Mouse (Mus musculus) fibroblast of lung, adult 2 months (primary cell): ENCODE measurements around the gene Bcas3.

Source experiments
- DNase-seq: peaks from one replicate; pipeline ENCODE4 v3.0.0-alpha.2; 2011; ENCODE audit warnings: low read depth

Bcas3 gene

DNA sequence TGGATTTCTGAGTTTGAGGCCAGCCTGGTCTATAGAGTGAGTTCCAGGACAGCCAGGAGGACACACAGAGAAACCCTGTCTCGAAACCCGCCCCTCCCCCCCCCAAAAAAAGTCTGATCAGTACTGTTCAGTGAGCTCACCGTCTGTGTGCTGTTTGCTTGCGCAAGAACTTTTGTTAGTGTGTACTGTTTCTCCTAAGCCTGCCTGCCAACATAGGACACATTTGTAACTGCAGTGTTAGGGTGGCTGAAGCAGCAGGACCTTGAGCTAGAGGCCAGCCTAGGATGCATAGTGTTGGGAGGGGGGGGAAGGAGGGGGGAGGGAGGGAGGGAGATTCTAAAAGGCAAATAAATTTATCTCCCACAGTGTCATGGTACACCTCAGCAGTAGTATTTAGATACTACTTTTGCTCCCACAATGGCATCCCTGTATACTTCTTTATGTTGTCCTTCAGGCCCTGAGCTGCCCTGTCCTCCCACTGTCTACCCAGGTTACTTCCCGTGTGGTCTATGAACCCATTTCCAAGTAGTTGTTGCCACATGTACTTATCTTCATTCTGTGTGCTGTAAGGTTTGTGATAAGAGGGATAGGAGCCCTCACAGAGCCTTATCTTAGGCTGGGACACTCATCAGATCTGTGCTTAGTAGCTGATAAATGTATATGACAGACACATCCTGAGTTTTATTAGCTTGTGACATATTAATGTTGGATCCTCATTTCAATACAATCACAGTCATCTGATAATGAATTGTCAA, 176.7 kb downstream of the Bcas3 start:
- DNase-seq = no peak

DNA sequence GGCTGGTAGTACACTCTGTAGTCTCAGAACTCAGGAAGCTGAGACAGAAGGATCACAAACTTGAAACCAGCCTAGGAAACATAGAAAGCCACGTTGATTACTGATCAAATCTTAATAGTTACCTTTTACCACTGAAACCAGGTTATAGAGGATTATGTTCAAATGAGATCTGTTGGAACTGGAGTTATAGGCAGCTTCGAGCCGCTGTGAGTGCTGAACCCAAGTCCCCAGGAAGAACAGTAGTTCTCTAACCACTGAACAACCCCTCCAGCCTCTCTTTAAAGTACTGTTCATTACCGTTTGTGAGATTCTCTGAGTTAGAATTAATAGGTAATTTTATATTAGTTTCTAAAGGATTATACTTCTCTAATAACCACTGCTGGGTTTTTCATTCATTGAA, 188.0 kb downstream of the Bcas3 start:
- DNase-seq = no peak

DNA sequence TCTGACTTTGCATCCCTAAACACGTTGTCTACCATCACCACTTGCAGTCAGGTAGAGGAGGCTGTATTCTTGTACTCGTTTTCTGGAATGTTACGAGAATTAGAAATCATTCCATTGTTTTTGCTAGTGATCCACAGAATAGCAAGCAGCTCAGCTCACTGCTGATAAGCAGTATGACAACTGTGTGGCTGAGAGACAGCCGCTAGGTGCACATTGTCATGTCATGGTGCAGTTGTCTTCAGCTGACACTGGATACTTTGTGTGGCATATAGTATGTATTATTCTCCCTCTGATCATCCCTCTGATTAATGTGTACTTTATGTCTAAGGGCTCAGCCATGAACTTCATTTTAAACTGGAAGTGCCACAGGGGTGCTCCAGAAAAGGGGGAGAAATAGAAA, 190.3 kb downstream of the Bcas3 start:
- DNase-seq = no peak

DNA sequence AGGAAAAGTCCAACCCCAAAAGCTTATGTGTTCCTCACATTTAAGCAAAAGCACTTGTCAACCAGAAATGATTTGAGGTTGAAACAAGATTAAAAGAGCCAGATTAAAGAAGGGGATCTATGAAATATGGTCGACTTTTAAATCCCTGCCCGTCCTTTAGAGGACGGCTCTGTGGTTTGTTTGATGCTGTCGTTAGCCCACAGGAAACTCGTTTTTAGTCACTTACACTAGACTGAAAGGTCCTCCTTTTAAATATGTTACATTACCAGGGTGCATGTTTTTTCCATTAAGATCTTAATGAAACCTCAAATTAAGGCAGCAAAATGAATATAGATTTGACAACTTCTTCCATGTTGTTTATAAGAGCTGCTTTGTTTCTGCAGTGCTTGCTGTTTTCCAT, 192.6 kb downstream of the Bcas3 start:
- DNase-seq = no peak

DNA sequence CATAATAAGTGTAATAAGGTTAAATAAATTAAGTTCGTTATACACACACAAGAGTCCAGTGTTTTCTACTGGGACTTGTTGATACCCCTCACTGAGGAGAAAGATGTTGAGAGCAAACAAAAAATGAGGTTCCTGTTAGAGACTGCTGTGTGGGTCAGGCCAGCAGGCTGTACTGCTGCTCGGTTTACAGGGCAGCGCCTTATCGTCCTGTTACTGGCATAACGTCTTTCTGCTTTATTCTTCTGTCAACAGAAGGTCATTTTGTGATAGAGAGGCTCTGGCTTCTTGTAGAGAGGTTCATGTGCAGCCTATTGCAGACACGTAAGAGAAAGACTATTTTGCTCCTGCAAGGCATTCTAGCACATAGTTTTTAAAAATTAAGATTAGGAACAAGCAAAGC, 195.0 kb downstream of the Bcas3 start:
- DNase-seq = no peak

DNA sequence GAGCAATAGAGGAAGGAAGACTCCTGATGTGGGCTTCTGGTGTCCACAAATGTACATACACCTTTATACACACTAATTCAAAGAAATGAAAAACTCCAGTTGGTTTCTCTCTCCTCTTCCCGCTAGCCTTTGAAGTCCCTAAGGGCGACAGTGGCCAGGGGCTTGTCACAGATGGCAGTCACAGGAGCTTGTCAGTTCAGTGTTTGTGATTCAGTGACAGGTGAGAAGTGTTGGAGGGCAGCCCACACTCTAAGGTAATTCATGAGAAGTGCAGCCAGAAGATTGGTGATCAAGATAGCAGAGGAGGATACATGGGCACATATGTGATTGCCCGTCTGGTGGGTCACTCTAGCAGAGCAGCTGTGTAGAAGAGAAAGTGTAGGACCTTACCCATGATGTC, 196.7 kb downstream of the Bcas3 start:
- no peak for DNase-seq

DNA sequence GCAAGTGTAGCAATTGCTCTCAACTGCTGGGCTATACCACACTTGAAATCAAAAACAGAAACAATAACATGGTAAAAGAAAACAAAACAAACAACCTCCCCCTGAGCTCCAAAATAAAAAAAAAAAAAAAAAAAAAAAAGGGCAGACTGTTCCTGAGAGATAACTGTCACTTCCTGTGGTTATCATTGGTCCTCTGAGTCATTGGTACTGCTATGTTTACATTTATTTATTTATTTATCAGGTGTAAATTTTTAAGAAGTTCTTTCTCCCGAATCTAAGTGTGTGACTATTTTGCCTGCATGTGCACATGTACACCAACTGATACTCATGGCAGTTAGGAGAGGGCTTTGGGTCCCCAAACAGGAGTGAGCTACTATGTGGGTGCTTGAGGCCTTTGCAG, 202.1 kb downstream of the Bcas3 start:
- no peak for DNase-seq

DNA sequence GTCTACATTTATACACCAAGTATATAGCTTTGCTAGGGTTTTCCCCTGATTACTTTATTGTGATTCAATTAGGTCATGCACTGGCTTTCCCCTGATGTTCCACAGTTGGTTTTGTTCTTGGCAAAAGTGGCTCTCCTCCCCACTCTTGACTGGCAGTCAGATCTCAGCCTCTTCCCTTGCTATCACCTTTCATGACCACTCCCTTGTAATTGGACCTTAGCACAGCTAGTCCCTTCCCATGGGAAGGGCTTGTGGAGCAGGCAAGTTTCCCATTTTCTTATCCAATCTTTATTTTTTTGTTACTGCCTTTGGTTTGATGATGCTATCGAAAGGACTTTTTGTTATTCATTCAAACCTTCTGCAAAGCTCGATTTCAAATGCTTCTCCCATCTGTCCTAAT, 202.8 kb downstream of the Bcas3 start:
- no peak for DNase-seq

DNA sequence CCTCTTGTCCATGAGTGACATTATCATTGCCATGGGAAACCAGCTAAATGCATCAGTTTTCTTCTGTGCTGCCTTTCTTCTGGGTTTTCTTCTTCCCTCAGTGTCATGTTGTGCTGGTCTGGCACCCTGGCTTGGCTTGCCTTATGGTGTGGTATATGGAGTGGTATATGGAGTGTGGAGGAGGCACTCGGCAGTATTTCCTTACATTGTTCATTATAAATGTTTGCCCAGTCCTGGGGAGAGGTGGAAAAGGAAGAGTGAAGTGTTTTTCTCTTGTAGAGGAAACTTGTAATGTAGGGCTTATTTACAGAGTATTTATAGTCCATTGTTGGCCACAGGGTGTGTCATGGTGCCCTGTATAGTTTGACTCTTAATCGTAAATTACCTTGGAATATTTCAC, 212.1 kb downstream of the Bcas3 start:
- no peak for DNase-seq

DNA sequence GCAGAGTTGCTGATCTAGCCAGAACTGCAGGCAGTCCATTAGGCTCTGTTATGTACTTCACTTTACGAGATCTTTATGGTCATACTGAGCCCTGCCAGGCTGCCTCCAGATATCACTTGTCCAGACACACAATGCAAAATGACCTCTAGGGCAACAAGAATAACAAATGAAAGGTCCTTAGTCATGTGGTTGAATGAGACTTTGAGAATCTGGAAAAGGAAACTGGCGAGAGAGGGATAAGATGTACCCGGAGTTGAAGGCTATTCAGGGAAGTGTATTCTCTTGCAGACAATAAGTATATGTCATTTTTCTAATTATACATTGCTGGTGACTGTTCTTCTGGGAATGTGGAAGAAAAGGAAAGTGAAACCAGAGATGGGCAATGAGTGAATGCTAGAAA, 218.1 kb downstream of the Bcas3 start:
- DNase-seq = no peak

DNA sequence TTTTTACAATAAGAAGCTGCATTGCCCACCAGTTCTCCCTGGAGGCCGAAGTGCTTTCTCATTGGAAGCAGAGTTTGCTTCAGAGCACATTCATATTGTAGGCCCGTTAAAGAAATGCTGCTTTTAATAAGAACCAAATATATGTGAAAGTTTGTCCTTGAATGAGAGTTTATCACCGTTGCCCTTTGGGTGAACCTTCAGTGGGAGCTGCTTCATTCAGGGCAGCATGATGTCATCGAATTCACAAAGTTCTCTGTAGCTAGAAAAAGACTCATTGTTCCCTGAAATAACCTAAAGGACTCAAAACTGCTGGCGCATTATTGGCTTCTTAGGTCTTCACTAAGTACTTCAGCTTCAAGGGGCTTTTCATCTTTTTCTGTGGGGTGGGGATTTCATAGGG, 219.0 kb downstream of the Bcas3 start:
- DNase-seq = no peak

DNA sequence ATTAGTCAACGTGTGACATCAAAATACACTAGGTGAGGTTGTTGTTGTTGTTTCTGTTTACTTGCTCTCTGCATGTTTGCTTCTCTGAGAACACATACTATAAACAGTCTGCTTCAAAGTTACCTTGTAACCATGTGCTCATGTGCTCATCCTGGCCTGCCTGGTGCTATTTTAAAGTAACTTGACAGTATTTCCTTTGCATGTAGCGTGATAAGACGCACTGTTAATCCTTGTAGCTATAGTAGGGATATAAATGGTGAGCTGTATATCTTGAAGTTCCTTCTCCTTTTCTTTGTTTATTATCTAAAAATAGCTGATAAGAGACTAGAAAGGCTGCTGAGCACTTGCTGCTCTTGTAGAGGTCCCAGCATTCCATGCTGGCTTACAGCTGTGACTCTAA, 219.6 kb downstream of the Bcas3 start:
- DNase-seq = no peak

DNA sequence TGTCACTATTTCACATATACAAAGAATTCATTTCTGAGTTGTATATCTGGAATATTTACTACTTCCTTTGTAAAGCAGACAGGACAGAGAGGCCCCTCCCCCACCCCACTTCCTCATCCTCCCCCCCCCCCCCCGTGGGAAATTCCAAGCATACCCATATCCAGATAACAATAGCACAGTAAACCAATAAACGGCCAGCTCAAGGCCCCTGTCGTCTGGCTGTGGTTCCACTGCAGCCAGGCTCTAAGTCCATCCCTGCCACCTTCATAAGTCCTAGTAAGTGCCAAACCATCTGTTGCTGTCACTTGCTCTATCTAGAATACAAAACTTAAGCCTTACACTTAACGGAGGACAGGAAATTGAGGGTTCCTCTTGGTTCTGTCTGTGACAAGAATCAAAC, 221.5 kb downstream of the Bcas3 start:
- DNase-seq = no peak

DNA sequence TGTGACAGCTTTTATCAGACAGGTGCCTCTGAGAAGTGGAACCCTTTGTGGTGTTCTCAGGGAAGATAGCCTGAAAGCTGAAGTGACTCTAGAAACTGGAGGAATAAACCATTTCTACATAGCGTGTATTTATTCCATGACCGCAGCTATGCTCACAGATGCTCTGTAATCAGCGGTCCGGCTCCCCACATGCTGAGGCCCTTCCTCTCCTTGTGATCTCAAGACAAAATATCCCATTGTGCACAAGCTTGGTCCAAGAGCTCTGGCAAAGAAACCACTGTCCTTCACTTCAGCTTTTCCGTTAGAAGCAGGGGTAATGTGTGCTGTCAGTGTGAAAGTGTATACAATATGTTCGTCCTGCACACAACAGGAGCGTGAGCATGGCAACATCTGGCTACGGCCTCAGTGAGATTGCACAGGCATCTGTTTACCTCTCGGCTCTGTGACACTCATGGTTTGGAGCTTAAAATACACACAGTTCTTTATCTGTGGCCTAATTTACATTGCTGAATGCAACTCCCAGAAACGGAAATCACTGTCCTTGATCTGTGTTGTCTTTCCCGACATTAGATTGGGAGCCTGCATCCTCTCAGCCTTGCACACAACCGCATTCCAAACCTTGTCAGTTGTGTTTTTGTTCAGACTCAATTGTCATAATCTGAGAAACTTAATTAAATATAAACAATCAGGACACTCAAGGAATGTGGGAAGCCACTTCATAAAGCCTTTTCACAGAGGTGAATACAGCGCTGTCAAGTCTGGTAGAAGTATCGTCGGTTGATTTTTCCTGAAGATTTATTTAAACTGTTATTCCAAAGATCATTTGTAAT, 225.1 kb downstream of the Bcas3 start:
- DNase-seq = no peak

DNA sequence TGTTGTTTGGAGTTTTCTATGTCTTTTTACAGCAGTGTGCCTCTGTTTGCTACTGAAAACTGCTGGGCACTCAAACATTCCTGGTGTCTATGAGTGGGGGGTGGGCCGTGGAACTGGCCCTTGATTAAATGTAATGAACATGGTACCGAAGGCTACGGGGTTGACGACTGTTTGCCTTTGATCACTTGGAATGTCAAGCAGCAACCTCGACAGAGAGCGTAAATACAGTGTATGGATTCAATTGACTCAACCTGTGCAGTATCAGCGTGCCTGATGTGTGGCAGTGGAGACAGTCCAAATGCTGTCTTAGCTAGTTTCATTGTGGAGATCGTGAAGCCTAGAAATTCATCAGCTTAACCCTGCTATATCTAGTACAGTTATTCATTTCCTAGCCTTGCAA, 231.1 kb downstream of the Bcas3 start:
- no peak for DNase-seq

DNA sequence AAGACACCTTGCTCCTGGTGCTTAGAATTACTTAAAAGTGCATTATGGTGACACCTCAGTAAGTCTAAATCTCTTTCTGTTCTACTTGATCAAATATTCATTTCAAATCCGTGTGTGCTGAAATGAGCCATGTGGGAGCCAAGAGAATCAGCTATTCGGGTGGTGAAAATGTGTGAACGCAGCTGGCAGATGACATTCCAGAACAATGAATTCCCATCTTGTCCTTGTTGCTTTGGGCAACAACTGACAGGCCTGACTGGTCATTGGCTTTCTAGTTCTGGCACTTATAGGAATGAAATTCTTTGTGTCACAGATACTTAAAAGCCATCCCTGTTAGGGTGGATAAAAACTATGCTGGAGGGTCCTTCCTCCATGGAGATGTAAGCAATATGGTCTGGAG, 240.7 kb downstream of the Bcas3 start:
- no peak for DNase-seq

DNA sequence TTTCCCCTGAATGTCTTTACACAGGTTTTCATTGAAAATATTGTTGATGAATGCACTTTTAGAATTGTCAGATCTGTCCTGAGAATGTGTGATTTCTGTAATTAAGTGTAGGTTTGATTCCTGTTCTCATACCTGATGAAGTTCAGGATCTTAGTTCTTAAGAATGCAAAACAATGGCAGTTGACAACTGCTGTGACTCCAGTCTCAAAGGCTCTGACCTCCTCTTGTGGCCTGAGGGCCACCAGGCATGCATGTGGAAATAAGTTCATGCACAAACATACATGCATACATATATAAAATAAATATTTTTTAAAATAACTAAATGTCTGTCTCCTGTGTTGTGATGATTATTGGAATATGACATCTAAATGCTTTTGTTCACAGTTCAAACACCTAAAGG, 246.3 kb downstream of the Bcas3 start:
- no peak for DNase-seq

DNA sequence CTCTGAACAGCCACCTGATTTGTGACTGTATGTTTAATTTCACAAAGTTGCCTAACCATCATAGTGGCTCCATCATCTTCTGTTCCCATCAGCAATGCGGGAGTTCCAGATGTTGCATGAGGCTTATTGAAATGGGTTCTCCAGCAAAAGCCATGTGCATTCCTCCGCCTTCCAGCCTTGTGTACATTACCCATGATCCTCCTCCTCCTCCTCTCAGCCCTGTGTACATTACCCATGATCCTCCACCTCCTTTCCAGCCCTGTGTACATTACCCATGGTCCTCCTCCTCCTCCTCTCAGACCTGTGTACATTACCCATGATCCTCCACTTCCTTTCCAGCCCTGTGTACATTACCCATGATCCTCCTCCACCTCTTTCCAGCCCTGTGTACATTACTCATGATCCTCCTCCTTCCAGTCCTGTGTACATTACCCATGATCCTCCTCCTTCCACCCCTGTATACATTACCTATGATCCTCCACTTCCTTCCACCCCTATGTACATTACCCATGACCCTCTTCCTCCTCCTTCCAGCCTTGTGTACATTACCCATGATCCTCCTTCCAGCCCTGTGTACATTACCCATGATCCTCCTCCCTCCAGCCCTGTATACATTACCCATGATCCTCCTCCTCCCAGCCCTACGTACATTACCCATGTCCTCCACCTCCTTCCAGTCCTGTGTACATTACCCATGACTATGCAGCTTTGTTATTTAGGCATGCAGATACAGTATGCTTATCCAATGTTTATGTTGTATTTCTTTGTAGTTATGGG, 250.8 kb downstream of the Bcas3 start:
- DNase-seq = no peak

DNA sequence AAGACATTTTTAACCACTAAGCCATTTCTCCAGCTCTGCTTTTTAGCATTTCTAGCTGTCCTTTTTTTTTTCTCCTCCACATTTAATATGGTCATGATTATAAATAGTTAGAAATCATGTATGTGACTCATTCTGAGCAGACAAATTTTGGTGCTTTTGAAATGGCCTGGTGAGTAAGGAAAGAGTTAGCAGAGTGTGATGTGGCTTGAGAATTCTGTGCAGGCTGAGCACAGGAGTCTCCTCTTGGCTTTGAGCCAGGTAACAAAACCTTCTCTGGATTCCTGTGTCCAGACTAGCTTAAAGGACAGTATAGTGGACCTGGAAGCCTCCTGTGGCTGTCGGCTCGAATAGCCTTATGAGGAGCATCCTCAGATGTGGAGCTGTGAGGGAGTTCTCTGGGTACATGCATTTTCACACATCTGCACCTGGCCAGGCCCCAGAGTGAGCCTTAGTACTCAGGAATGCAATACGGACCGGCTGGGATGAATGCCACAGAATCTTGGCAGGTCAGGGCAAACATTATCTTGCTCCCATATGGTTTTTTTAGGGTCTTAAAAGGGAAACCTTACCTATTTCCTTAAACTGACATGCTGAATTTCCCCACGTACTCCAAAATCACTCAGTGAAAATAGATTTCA, 256.5 kb downstream of the Bcas3 start:
- peak; percentile 41 for DNase-seq

DNA sequence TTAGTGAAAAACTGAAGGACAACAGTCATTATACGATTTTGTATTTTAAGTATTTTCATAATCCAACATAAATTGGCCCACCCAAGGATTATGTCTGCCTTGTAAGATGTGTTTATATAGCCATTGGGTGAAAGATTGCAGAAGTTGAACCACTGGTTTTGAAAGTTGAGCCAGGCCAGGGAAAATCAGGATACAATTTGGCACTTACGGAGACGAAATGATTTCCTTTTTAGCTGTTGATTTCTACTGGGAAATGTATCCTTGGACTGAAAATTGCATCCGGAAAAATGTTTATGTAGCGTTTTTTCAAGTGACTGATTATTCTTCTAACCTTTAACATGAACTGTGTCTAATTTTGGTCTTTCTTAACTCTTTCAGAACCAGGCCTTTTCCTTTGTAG, 260.1 kb downstream of the Bcas3 start:
- DNase-seq = no peak

DNA sequence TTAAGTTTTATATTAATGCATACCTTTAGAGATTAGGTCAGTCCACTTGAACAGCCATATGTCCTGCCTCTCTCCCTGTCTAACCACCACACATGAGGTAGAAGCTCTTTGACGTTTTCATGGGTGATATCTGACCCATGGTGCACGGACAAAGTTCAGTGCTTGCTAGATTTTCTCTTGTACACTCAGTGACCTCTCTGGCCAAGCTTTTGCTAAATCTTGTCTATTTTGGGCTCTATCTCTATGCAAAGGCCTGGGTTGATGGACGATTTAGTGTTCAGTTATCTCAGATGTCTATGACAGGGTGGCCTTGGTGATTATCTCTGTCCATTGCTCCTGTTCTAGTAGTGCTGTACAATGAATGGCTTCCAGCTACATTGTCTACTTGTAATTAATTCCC, 260.6 kb downstream of the Bcas3 start:
- no peak for DNase-seq

DNA sequence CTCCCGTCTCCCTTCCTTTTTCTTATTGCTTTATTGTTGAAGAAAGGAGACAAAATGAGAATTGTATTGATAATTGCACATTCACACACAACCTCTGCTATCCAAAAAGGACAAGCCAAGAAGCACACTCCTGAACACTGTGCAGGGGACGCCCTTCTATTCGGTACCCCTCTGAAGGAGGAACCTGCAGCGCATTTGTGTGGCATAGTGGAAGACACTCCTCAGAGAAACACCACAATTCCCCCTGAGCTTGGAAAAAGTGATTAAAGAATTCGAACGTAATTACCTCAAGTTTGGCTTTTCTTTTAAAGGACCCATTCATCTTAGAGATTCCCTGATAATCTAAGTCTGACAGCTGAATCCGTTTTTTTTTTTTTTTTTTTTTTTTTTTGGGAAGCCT, 261.5 kb downstream of the Bcas3 start:
- DNase-seq = no peak

DNA sequence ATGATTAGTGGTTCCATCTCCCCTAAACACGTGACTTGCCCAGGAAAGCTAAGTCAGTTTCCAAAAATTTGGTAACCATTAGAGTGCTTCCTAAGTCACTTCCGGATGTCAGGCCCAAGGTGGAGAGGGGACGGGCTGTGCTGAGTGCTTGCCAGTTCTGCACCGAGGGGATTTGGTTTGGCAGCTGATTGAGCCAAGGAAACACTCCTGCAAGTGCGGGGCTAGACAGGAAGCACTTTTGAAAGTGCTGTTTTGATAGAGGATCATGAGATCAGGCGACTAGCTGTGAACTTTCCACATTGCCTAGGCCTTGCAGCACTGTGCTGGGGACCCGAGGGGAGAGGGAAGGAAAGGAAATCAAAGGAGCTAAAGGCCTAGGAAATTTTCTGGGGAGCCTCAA, 262.5 kb downstream of the Bcas3 start:
- DNase-seq = no peak
